Mouse (Mus musculus) intestine, postnatal 0 days (tissue): ENCODE data around the gene Nrg4. TPM values are rescaled to one million over a fixed set of nuclear protein-coding genes. Genes with fewer than 3 reads are reported as not detected.

ENCODE experiments used
- ATAC-seq: fragments of 200-750 bp; cut with Nextera tagmentation; 2 replicates; pipeline ENCODE4 v1.8.0; 2017; ENCODE audit warnings: mild to moderate bottlenecking, moderate TSS enrichment, moderate library complexity
- H3K27ac ChIP-seq: fragments of 300-500 bp; sonication (generic); 2 replicates; pipeline ENCODE4 v1.5.1; 2014; ENCODE audit warnings: mild to moderate bottlenecking, low read depth, low read length, moderate library complexity
- H3K27me3 ChIP-seq: fragments of 300-500 bp; sonication (generic); replicated peaks from 2 replicates; pipeline ENCODE4 v1.6.1; 2014; ENCODE audit warnings: low read length, mixed read lengths; ENCODE audit not compliant: control insufficient read depth, insufficient read depth
- H3K36me3 ChIP-seq: fragments of 300-500 bp; sonication (generic); 2 replicates; pipeline ENCODE4 v1.6.1; 2014; ENCODE audit warnings: mild to moderate bottlenecking, moderate library complexity; ENCODE audit not compliant: control insufficient read depth, insufficient read depth
- H3K4me1 ChIP-seq: fragments of 300-500 bp; sonication (generic); replicated peaks from 2 replicates; pipeline ENCODE4 v1.6.1; 2014; ENCODE audit warnings: antibody characterized with exemption, low read length, mixed read lengths; ENCODE audit not compliant: control insufficient read depth, insufficient read depth
- H3K4me2 ChIP-seq: fragments of 300-500 bp; sonication (generic); replicated peaks from 2 replicates; pipeline ENCODE4 v1.6.1; 2014; ENCODE audit warnings: low read depth, mild to moderate bottlenecking, moderate library complexity
- H3K4me3 ChIP-seq: fragments of 300-500 bp; sonication (generic); 2 replicates; pipeline ENCODE4 v1.5.1; 2014; ENCODE audit warnings: low read depth, low read length
- H3K9ac ChIP-seq: fragments of 300-500 bp; sonication (generic); 2 replicates; pipeline ENCODE4 v1.6.1; 2014; ENCODE audit warnings: mild to moderate bottlenecking, low read depth, low read length
- H3K9me3 ChIP-seq: fragments of 300-500 bp; sonication (generic); 2 replicates; pipeline ENCODE4 v1.6.1; 2016; ENCODE audit warnings: mixed run types; ENCODE audit not compliant: control insufficient read depth
- CTCF ChIP-seq: sonication (generic); IDR thresholded peaks from 2 replicates; pipeline ENCODE4 v1.5.1; 2016; ENCODE audit warnings: low read depth, mild to moderate bottlenecking, control low read depth, antibody characterized with exemption, moderate library complexity
- WGBS: fragments of 180-500 bp; shearing (Covaris S2); extraction: QIAGEN DNeasy Blood & Tissue Kit; methylation state at CpG from one replicate; pipeline ENCODE4 v1.1.7; 2014; 5-methylcytosine and 5-hydroxymethylcytosine counted together
- polyA plus RNA-seq: library from polyadenylated mRNA; unstranded; fragments of >200 nt; fragmentation: Nextera tagmentation; extraction: Ambion mirVana; gene quantifications from 2 replicates; pipeline ENCODE4 v1.2.1, GENCODE M21; 2015

The Nrg4 gene
- polyA plus RNA-seq, 1 experiment from 2014 or later, result 4.9 TPM

- Histone ChIP-seq H3K9ac (peak overlapping the region; percentile 71), H3K4me3 (peak overlapping the region; percentile 75), H3K4me2 (peak overlapping the region; percentile 87), H3K4me1 (peaks cover 13% of the 10 kb centered on the region; the same call in 1 of the 2 replicates), H3K36me3 (peaks cover 7% of the 10 kb centered on the region; the same call in 1 of the 2 replicates), H3K27ac (peak overlapping the region; percentile 91), H3K9me3 (no peaks in the 10 kb centered on the region), H3K27me3 (no peaks in the 10 kb centered on the region)
- ATAC-seq, result peak; percentile 28; the same call in 1 of the 2 replicates
- TF ChIP-seq CTCF, result no peak
- 0% methylated on average over 2 of the region's 2 CpGs for WGBS
These were observed 118.2 kb downstream of the Nrg4 start for GRCm38 (mm10) chr9:55208458-55208789.

- 84% methylated on average over 2 of the region's 2 CpGs for WGBS
- Histone ChIP-seq H3K36me3 (peaks cover 7% of the 10 kb centered on the region; the same call in 1 of the 2 replicates), H3K9me3 (no peaks in the 10 kb centered on the region), H3K9ac (no peak overlapping the region), H3K4me3 (no peak overlapping the region), H3K4me2 (no peak overlapping the region), H3K27me3 (no peaks in the 10 kb centered on the region), H3K4me1 (no peaks in the 10 kb centered on the region), H3K27ac (no peak overlapping the region)
- 0 out of 2 replicates have a peak, but pooled peaks have one; percentile 16 for TF ChIP-seq CTCF
- no peak for ATAC-seq
These were observed 127.3 kb downstream of the Nrg4 start for GRCm38 (mm10) chr9:55199348-55199747.

GRCm38 (mm10) chr9:55198260-55198659 is 128.4 kb downstream of the Nrg4 start:
- no peak overlapping the region for H3K27ac ChIP-seq

GRCm38 (mm10) chr9:55195876-55196275 is 130.8 kb downstream of the Nrg4 start:
- TF ChIP-seq CTCF, result no peak
- no peaks in the 10 kb centered on the region for H3K27me3 ChIP-seq
- no peak overlapping the region for H3K27ac ChIP-seq
- H3K4me1 ChIP-seq, result no peaks in the 10 kb centered on the region
- no peaks in the 10 kb centered on the region for H3K9me3 ChIP-seq
- peaks cover 11% of the 10 kb centered on the region for H3K36me3 ChIP-seq
- H3K4me3 ChIP-seq, result no peak overlapping the region
- no peak overlapping the region for H3K9ac ChIP-seq
- no peak overlapping the region for H3K4me2 ChIP-seq
- 70% methylated on average over 3 of the region's 3 CpGs for WGBS
- no peak for ATAC-seq

More at GRCm38 (mm10) chr9:55198260-55198659, 128.4 kb downstream of the Nrg4 start:
- Histone ChIP-seq H3K36me3 (peaks cover 2% of the 10 kb centered on the region; the same call in 1 of the 2 replicates), H3K4me1 (no peaks in the 10 kb centered on the region), H3K4me3 (no peak overlapping the region), H3K9ac (no peak overlapping the region), H3K9me3 (no peaks in the 10 kb centered on the region), H3K27me3 (no peaks in the 10 kb centered on the region), H3K4me2 (no peak overlapping the region)
- TF ChIP-seq CTCF, result no peak
- WGBS, result 93% methylated on average over 1 of the region's 1 CpGs
- ATAC-seq, result no peak

- Histone ChIP-seq H3K27ac (no peak overlapping the region), H3K4me1 (no peaks in the 10 kb centered on the region), H3K9ac (no peak overlapping the region), H3K27me3 (no peaks in the 10 kb centered on the region), H3K36me3 (peaks cover 5% of the 10 kb centered on the region; the same call in 1 of the 2 replicates), H3K9me3 (no peaks in the 10 kb centered on the region), H3K4me2 (no peak overlapping the region), H3K4me3 (no peak overlapping the region)
- TF ChIP-seq CTCF, result no peak
- WGBS, result 91% methylated on average over 2 of the region's 2 CpGs
- ATAC-seq, result no peak
These were observed 152.4 kb downstream of the Nrg4 start for GRCm38 (mm10) chr9:55174235-55174634.

GRCm38 (mm10) chr9:55172195-55172685 is 154.4 kb downstream of the Nrg4 start:
- no peak for TF ChIP-seq CTCF
- WGBS, result 90% methylated on average over 1 of the region's 1 CpGs
- Histone ChIP-seq H3K27me3 (no peaks in the 10 kb centered on the region), H3K27ac (no peak overlapping the region), H3K9me3 (no peaks in the 10 kb centered on the region), H3K4me3 (no peak overlapping the region), H3K36me3 (peaks cover 5% of the 10 kb centered on the region; the same call in 1 of the 2 replicates), H3K4me2 (no peak overlapping the region), H3K9ac (no peak overlapping the region), H3K4me1 (no peaks in the 10 kb centered on the region)
- ATAC-seq, result no peak
